Mouse (Mus musculus) testis, adult 2 months (tissue): ENCODE measurements around the gene Dusp12.

ENCODE experiments used
- CTCF ChIP-seq: fragments of 200-500 bp; IDR thresholded peaks from 2 replicates; pipeline ENCODE4 v1.5.1; 2012; ENCODE audit warnings: low read depth, mild to moderate bottlenecking, inconsistent platforms, low read length, moderate library complexity; ENCODE audit not compliant: control insufficient read depth, insufficient read depth, insufficient replicate concordance
- POLR2A ChIP-seq: fragments of 200-500 bp; IDR thresholded peaks from 2 replicates; pipeline ENCODE4 v1.6.1; 2012; ENCODE audit warnings: low read depth, mild to moderate bottlenecking, inconsistent platforms, low read length, moderate library complexity; ENCODE audit not compliant: control insufficient read depth

DNA sequence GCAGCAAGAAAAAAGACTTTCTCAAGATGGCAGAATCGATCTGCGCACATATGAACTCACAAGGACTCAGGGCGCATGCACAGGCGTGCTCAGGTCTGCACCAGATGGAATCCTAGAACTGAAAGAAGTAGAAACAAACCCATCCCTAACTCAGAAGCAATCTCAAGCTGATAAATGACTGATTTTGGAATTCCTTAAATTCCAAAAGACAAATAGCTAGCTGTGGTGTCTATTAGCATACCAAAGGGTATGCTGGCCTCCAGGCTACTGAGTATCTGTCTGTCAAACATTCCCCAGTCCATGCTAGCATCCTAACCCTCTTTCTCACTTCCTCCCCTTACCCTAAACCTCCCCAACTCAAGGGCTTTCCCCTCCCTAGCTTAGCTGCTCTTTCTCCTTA is 4.0 kb upstream of the Dusp12 start:
- TF ChIP-seq POLR2A (no peak), CTCF (no peak)
